Mouse (Mus musculus) urinary bladder, postnatal 25 days (tissue): ENCODE results near the gene Rbm25.

ENCODE experiments used
- DNase-seq: peaks from one replicate; pipeline ENCODE4 v3.0.0; 2022; ENCODE audit warnings: low spot score

Rbm25 gene

DNA sequence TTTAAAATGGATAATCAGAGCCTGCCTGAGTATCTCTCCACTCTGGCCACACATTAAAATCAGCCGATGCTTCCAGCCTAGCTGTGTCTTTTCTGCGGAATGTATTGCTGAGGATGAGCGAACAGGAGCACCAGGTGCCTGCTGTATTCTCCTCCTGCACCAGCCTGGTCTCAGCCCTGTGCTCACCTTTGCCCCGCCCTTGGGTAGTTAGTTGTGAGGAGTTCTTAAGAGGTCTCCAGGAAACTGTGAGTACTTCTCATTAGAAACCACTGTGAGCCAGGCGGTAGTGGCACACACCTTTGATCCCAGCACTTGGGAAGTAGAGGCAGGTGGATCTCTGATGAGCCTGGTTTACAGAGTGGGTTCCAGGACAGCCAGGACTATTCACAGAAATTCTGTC, 101.2 kb downstream of the Rbm25 start:
- no peak for DNase-seq
